Mouse (Mus musculus): ENCODE data around the gene Mllt3. TPM values are rescaled to one million over a fixed set of nuclear protein-coding genes. Genes with fewer than 3 reads are reported as not detected.

The Mllt3 gene
- polyA plus RNA-seq, 1 experiment from 2014 or later = 45.4 TPM

DNA sequence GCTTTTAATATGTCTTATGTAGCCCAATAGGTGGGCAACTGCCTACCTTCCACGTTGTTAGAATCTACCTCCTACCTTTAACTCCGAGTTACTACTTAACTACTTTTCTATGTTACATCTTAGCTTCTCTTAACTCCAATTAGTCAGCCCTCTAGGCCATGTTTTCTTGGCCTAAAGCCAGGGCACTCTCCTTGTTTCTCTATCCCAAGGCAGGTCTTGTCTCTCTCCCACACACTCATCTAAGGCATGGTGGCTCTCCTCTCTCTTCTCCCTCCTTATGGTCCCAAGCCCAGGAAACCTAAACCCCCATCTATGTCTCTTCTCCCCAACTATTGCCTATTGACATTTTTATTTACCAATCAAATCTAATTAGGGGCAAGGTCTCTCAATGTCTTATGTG lies 273.5 kb downstream of the Mllt3 start:
- no peak for DNase-seq (ENCODE audit: low spot score)
- 91% methylated on average over 2 of the region's 2 CpGs for WGBS
- Histone ChIP-seq H3K36me3 (no peaks in the 10 kb centered on the region), H3K27ac (no peak overlapping the region), H3K4me1 (replicated peaks) (no peaks in the 10 kb centered on the region), H3K9me3 (0 out of 2 replicates have a peak, but pooled peaks cover 3% of the 10 kb centered on the region), H3K27me3 (ENCODE audit: insufficient read depth, poor library complexity, severe bottlenecking) (no peaks in the 10 kb centered on the region), H3K4me3 (no peak overlapping the region)

DNA sequence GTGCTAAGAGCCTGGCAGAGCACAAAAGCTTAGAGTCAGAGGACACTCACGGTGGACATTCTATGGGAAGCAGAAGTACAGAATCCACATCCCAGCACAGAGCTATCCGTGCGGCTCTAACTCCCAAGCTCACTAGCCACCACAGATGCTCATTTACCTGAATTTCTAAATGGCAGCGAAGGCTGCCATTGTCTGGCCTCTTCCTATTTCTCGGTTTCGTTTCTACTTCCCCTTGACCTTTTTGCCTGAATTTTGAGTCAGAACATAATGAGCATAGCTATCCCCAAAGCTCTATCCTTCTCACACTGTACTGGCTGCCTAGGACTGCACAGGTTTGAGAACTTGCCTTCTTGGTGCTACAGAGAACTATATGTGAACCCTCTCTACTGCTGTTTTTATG lies 274.1 kb downstream of the Mllt3 start:
- Histone ChIP-seq H3K36me3 (no peaks in the 10 kb centered on the region), H3K4me3 (no peak overlapping the region), H3K27ac (no peak overlapping the region), H3K27me3 (ENCODE audit: insufficient read depth, poor library complexity, severe bottlenecking) (no peaks in the 10 kb centered on the region), H3K9me3 (0 out of 2 replicates have a peak, but pooled peaks cover 3% of the 10 kb centered on the region), H3K4me1 (replicated peaks) (no peaks in the 10 kb centered on the region)
- no peak for DNase-seq (ENCODE audit: low spot score)
- WGBS = 94% methylated on average over 6 of the region's 6 CpGs

DNA sequence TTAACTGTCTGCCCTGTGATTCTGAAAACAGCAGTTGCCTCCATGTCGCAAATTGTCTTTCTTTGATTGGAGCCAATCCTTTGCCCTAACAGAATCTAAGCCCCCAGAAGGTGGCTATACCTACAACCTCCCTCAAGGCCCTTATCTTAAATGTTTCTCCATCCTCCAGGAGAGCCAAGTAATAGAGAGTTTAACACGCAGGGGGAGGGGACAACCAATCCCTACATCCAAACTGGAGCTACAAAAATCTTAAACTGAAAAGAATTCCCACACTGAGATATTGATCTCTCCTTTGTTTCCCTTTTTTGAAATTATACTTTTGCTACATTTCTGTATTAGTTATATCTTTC lies 281.7 kb downstream of the Mllt3 start:
- 0 out of 2 replicates have a peak, but pooled peaks cover 3% of the 10 kb centered on the region for H3K9me3 ChIP-seq
- peaks cover 10% of the 10 kb centered on the region; the same call in 1 of the 2 replicates for H3K4me1 ChIP-seq (replicated peaks)
- no peak overlapping the region for H3K27ac ChIP-seq
- 89% methylated on average over 2 of the region's 2 CpGs for WGBS
- no peak overlapping the region for H3K4me3 ChIP-seq
- no peak for DNase-seq (ENCODE audit: low spot score)
- no peaks in the 10 kb centered on the region for H3K27me3 ChIP-seq (ENCODE audit: insufficient read depth, poor library complexity, severe bottlenecking)
- no peaks in the 10 kb centered on the region for H3K36me3 ChIP-seq

DNA sequence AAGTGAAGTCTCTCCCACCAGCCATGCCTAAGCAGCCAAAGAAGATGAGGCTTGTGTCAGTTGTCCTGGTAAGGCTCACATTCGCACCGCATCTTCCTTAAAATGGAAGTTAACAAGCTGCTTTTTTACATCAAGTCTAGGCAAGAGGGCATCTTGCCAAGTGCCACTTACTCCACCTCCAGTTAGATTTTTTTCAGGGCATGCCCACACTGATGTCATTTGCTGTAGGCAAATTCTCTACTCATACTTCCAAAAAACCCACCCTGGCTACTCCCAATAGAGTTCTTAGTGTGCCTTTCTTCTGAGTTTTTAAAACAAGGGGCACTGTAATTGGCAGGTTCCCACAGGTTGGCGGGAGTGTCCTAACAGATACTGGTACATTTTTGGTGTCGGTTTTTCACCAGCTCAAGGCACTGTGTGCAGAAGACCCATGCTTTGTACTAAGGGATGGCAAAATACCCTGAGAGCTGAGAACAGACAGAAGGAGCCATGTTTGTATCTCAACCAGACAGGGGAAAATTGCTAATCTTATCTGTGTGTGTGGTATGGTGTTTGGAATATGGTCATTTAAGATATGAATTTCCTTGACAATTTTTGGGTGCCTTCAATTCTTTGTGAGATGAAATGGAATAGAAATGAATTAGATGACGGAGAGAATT lies 282.2 kb downstream of the Mllt3 start:
- Histone ChIP-seq H3K4me3 (no peak overlapping the region), H3K27me3 (ENCODE audit: insufficient read depth, poor library complexity, severe bottlenecking) (no peaks in the 10 kb centered on the region), H3K4me1 (replicated peaks) (peaks cover 10% of the 10 kb centered on the region; the same call in 1 of the 2 replicates), H3K9me3 (0 out of 2 replicates have a peak, but pooled peaks cover 3% of the 10 kb centered on the region), H3K36me3 (no peaks in the 10 kb centered on the region), H3K27ac (no peak overlapping the region)
- 93% methylated on average over 5 of the region's 5 CpGs for WGBS
- DNase-seq (ENCODE audit: low spot score) = no peak

DNA sequence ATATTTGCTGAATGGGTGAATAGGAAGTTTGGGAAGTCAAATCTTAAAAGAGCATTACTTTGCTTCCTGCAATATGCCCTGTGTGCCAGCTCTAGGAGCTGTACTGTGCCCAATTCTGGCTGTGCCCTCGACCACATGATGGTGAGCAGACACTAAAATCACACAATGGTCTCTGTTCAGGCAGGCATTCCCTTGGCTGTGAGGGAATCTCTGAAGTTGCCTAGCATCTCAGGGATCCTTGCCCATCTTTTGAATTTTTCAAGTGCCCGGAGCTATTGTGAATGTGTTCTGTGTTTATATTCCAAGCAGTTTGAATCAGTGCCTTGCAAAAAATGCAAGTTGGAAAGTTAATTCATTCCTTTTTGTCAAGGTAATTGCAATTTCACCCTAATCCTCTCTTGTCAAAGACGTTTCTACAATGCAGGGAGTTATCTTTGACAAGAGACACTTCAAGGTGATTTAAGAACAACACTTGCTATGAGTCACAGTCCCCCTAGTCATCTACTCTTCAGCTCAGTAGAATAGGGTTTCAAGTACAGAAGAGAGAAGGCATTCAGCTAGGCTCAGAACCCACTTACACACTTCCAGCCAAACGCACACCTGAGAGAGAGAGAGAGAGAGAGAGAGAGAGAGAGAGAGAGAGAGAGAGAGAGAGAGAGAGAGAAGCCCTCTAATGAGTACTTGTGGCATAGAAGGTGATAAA lies 283.5 kb downstream of the Mllt3 start:
- H3K4me3 ChIP-seq = no peak overlapping the region
- H3K27ac ChIP-seq = no peak overlapping the region
- no peaks in the 10 kb centered on the region for H3K36me3 ChIP-seq
- WGBS = 56% methylated on average over 4 of the region's 4 CpGs
- H3K9me3 ChIP-seq = no peaks in the 10 kb centered on the region
- no peaks in the 10 kb centered on the region for H3K27me3 ChIP-seq (ENCODE audit: insufficient read depth, poor library complexity, severe bottlenecking)
- DNase-seq (ENCODE audit: low spot score) = no peak
- H3K4me1 ChIP-seq (replicated peaks) = peaks cover 10% of the 10 kb centered on the region; the same call in 1 of the 2 replicates

DNA sequence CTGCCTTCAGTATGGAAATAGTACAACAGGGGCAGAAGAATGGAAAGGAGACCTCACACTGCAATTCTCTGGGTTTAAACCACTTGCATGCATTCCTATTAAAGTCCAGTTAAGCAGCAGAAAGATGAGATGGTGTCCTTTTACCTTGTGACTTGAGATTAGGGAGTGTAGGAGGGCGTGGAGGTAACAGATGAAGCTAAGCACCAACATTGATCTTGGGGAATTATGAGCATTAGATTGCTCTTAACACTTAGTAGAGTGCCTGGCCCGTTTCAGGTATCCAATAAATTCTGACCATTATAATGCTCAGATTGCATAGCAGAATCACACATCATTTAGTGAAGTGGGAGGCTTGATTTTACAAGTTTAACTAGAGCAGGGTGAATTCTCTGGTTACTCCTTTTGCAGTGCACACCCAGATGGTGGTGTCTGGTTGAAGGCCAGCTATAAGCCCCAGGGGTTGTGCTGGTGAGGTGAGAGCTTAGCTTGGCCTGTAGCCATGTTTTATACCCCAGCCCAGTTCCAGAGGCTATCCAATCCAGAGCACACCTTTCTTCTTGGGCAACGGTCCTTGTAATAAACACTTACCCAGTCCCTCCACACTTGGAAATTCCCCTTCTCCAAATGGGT lies 288.0 kb downstream of the Mllt3 start:
- no peak for DNase-seq (ENCODE audit: low spot score)
- no peaks in the 10 kb centered on the region for H3K27me3 ChIP-seq (ENCODE audit: insufficient read depth, poor library complexity, severe bottlenecking)
- H3K4me1 ChIP-seq (replicated peaks) = 0 out of 2 replicates have a peak, but pooled peaks cover 6% of the 10 kb centered on the region
- WGBS = 83% methylated on average over 3 of the region's 3 CpGs
- no peak overlapping the region for H3K4me3 ChIP-seq
- no peaks in the 10 kb centered on the region for H3K36me3 ChIP-seq
- H3K27ac ChIP-seq = no peak overlapping the region
- no peaks in the 10 kb centered on the region for H3K9me3 ChIP-seq

DNA sequence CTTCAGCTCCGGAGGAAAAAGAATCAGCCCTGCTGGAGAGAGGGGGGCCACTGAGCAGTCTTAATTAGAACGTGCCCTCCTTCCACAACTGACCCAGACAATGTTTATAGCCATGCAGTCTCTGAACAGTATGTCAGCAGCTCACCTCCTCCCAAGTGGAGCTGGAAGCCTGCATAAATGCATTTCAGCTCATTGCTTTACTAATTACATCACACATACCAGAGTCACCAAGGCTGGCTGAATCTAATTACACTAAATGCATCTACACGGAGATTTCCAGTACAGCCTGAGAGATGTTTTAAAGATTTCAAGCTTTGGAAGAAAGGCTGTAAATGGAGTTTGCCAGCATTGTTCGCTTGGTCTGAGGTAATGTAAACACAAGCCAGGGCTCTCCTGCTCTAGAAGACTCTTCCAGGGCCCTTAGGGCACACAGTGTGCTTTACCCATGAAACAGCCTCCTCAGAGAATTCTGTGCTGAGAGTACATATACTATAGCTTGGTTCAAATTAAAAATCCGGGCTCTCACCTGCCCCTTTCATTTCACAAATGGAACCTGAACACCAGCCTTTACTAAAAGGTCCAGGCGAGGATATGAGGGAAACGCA lies 293.5 kb downstream of the Mllt3 start:
- Histone ChIP-seq H3K27me3 (ENCODE audit: insufficient read depth, poor library complexity, severe bottlenecking) (no peaks in the 10 kb centered on the region), H3K4me1 (replicated peaks) (peaks cover 6% of the 10 kb centered on the region), H3K9me3 (no peaks in the 10 kb centered on the region), H3K36me3 (no peaks in the 10 kb centered on the region), H3K4me3 (no peak overlapping the region), H3K27ac (no peak overlapping the region)
- DNase-seq (ENCODE audit: low spot score) = no peak
- WGBS = 60% methylated on average over 7 of the region's 7 CpGs

DNA sequence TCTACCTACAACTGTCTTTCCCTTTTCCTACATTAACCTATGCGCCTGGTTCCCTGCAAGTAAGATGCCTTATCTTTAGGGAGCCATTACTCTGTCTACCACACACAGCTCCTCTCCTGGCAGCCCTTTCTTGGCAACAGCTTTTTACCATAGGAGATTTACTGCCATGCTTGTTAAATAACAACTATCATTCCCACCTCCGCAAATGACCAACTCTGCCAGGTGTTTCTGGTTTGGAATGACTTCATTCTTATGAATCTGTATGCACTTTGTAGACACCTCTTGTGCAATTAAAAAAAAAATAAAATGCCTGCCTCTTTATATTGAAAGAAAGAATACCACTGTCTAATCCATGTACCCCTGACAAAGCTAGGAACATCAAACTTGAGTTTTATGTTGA lies 294.1 kb downstream of the Mllt3 start:
- DNase-seq (ENCODE audit: low spot score) = no peak
- no peaks in the 10 kb centered on the region for H3K27me3 ChIP-seq (ENCODE audit: insufficient read depth, poor library complexity, severe bottlenecking)
- peaks cover 6% of the 10 kb centered on the region for H3K4me1 ChIP-seq (replicated peaks)
- no peak overlapping the region for H3K4me3 ChIP-seq
- no peaks in the 10 kb centered on the region for H3K9me3 ChIP-seq
- no peaks in the 10 kb centered on the region for H3K36me3 ChIP-seq
- 95% methylated on average over 2 of the region's 2 CpGs for WGBS
- H3K27ac ChIP-seq = no peak overlapping the region

DNA sequence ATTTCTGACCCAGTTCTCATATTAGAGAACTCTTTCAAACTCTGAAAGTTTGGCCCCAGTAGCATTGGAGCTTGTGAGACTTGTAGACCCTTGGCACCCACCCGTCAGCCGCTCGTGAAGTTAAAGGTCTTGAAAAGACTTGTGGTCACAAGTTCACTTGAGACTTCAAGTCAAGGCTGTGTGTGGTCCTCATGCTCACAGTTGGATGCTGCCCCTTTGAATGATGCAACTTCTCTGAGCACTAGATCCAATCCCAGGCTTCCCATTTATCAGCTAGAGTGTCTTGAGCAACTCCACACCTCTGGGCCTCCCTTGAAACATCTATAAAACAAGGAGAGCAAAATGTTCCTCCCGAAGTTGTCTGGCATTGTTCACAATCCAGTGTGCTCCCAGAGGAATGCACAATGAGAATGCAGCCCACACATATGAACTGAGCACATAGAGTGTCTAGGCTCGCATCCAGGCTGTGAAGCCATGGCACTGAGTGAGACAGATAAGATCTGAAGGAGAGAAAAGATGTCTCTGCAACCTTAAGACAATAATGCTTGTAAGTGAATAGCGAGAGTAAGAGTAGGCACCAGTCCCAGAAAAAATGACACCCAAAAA lies 295.9 kb downstream of the Mllt3 start:
- 84% methylated on average over 6 of the region's 6 CpGs for WGBS
- no peaks in the 10 kb centered on the region for H3K9me3 ChIP-seq
- no peaks in the 10 kb centered on the region for H3K27me3 ChIP-seq (ENCODE audit: insufficient read depth, poor library complexity, severe bottlenecking)
- H3K4me3 ChIP-seq = no peak overlapping the region
- H3K4me1 ChIP-seq (replicated peaks) = peaks cover 10% of the 10 kb centered on the region
- H3K27ac ChIP-seq = no peak overlapping the region
- DNase-seq (ENCODE audit: low spot score) = no peak
- H3K36me3 ChIP-seq = no peaks in the 10 kb centered on the region

DNA sequence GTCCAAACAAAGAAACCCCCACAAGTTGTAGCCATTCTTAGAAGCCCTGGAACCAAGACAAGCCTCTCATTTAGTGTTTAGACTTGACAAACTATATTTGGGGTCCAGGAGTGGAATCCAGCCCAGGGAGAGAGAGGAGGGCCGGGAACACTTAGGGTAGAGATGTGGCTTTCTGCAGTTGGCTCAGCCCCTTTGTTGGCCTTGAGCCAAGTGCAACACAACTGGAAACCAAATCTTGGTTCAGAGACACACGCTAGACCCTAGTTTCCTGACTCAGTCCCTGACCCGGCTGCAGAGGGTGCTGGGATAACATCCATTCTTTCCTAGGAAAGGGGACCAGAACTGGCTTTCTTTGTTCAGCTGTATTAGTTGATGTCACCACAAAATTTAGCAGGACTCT lies 296.4 kb downstream of the Mllt3 start:
- Histone ChIP-seq H3K4me1 (replicated peaks) (peaks cover 12% of the 10 kb centered on the region), H3K4me3 (no peak overlapping the region), H3K27ac (no peak overlapping the region), H3K36me3 (no peaks in the 10 kb centered on the region), H3K9me3 (no peaks in the 10 kb centered on the region), H3K27me3 (ENCODE audit: insufficient read depth, poor library complexity, severe bottlenecking) (no peaks in the 10 kb centered on the region)
- WGBS = 79% methylated on average over 3 of the region's 3 CpGs
- no peak for DNase-seq (ENCODE audit: low spot score)

DNA sequence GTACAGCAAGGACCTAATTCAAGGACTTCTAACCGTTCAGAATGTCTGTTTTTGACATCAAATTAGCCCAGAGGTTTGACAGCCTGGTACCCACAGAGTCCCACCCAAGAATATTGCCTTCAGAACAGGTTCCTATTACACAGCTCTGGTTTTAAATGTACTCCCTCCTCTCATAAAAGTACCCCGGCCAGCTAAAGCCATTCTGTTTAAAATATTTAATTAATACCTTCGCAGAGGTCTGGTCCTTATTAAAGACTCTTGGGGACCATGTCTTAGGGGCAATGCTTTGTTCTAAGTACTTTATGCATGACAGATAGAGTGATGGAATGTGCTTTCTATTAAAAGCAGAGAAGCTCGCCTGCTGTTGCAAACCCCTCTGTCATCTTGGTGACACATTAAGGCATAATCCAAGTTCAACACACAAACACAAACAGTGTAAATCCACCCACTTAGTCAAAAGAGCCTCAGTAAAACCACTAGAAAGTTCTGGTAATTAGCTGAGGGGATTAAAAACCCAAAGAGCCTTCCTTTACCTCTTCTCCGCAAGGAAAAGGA lies 302.0 kb downstream of the Mllt3 start:
- Histone ChIP-seq H3K4me3 (no peak overlapping the region), H3K4me1 (replicated peaks) (peaks cover 17% of the 10 kb centered on the region; the same call in 1 of the 2 replicates), H3K9me3 (no peaks in the 10 kb centered on the region), H3K27ac (no peak overlapping the region), H3K36me3 (no peaks in the 10 kb centered on the region), H3K27me3 (ENCODE audit: insufficient read depth, poor library complexity, severe bottlenecking) (no peaks in the 10 kb centered on the region)
- 63% methylated on average over 5 of the region's 5 CpGs for WGBS
- no peak for DNase-seq (ENCODE audit: low spot score)

DNA sequence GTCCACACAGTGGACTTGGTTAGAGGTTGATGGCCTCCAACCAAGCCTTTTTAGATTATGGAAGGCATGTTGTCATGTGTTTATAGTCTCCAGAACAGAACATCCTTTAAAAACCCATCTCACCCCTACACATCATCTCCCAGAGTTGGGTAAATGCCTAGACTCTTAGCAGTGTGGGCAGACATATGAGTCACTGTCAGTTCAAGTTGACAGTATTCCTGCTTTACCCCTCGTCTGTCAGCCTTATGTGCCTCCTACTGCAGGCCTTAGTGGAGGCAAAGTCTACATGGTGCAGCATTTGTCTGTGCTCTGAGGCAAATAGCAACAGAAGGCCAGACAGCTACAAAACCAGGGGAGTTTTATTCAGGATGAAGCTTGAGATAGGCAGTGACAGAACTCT lies 304.6 kb downstream of the Mllt3 start:
- Histone ChIP-seq H3K36me3 (no peaks in the 10 kb centered on the region), H3K4me3 (no peak overlapping the region), H3K27me3 (ENCODE audit: insufficient read depth, poor library complexity, severe bottlenecking) (no peaks in the 10 kb centered on the region; the same call in 1 of the 2 replicates), H3K9me3 (no peaks in the 10 kb centered on the region), H3K4me1 (replicated peaks) (peaks cover 26% of the 10 kb centered on the region), H3K27ac (no peak overlapping the region)
- WGBS = 83% methylated on average over 1 of the region's 1 CpGs
- no peak for DNase-seq (ENCODE audit: low spot score)
